In the genomic region with DNA sequence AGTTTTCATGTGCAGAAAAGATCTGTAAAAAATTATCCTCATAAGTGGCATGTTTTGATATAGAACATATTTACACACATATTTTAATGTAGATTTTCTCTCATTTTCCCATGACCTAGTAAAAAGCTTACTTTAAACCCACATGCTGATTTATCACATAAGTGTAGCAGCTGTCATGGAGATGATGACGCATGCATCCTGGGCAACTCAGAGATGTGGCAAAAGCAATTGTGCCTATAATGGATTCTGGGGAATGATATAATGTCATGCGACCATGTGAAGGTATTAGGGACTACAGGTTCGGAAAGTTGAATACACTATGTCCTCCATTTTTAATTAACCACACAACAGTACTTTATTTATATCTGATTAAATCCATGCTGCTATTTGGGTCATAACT, we compare ENCODE assay signal across 11 mouse cellular contexts.
"Had no signal": no experiment of that assay in that cellular context is flagged by ENCODE, and none has a peak within 500 bp of the region (broad histone marks: within the 10 kb centered on the region; RNA-seq: fewer than 3 reads in every experiment).

No protein-coding gene starts in this region.

- ATAC-seq: intestine, embryonic 15.5 days had no signal

- DNase-seq: kidney, adult 11 months; kidney, adult 8-10 months; kidney, postnatal 14 days; kidney, postnatal 4 days; liver, embryonic 13.5 days; lung, adult 2 months; lung, postnatal 14 days; lung, postnatal 4 days; midbrain, embryonic 14.5 days; thymus, postnatal 25 days had no signal
